In the genomic region with DNA sequence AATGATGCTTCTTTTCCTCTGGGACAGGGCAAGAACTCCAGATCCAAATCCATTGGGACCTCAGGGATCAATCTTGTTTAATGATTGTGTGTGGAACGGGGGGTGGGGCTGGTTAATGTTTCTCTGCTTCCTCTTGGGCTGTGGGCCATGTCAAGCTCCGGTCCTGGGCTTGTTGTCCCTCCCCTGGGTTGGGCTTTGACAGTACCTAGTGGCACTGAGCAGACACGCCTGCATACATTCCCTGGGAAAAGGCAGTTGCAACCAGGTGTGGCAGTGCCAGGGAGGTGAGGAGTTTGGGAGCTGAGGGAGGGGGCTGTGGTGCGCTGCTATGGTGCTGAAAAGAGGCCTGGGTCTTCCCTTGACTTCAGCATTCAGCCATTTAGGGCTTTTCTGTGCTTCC, we compare ENCODE assay signal across 19 mouse cellular contexts. TPM values are rescaled to one million over a fixed set of nuclear protein-coding genes. Genes with fewer than 3 reads are reported as not detected.
DNase-seq lines count a peak whose midpoint lies in the region; ATAC-seq lines count a peak whose summit lies in the region.
"Had no signal": no experiment of that assay in that cellular context is flagged by ENCODE, and none has a peak within 500 bp of the region (broad histone marks: within the 10 kb centered on the region; RNA-seq: fewer than 3 reads in every experiment).

No protein-coding gene starts in this region.

- peak overlapping the region; percentile 43 for H3K4me3 ChIP-seq in liver, embryonic 16.5 days (ENCODE audit: low read depth, low read length)
- H3K4me3 ChIP-seq in forebrain, embryonic 14.5 days (ENCODE audit: low read depth, low read length) = no peak overlapping the region
- H3K4me3 ChIP-seq: heart, embryonic 15.5 days had no signal

- H3K27ac ChIP-seq in liver, embryonic 16.5 days (ENCODE audit: low read length) = 0 out of 2 replicates have a peak overlapping the region, but pooled peaks have one; percentile 19
- no peak overlapping the region for H3K27ac ChIP-seq in forebrain, embryonic 14.5 days (ENCODE audit: low read depth, low read length)
- H3K27ac ChIP-seq: heart, embryonic 15.5 days had no signal

- ATAC-seq in liver, embryonic 16.5 days (ENCODE audit: low read depth) = peak; percentile 87
- no peak for ATAC-seq in forebrain, embryonic 14.5 days
- ATAC-seq: hindbrain, embryonic 16.5 days had no signal

- H3K9ac ChIP-seq in liver, embryonic 16.5 days (ENCODE audit: low read depth, low read length) = peak overlapping the region; percentile 31; the same call in 1 of the 2 replicates
- no peak overlapping the region for H3K9ac ChIP-seq in forebrain, embryonic 14.5 days (ENCODE audit: low read length)
- H3K9ac ChIP-seq: heart, embryonic 15.5 days had no signal

- peaks cover 5% of the 10 kb centered on the region; the same call in 1 of the 2 replicates for H3K27me3 ChIP-seq in liver, embryonic 16.5 days (ENCODE audit: control insufficient read depth, insufficient read depth, low read depth, low read length)
- H3K27me3 ChIP-seq in forebrain, embryonic 14.5 days (replicated peaks; ENCODE audit: control insufficient read depth, insufficient read depth, low read length) = no peaks in the 10 kb centered on the region

- H3K36me3 ChIP-seq in liver, embryonic 16.5 days (ENCODE audit: control insufficient read depth, insufficient read depth) = no peaks in the 10 kb centered on the region
- no peaks in the 10 kb centered on the region for H3K36me3 ChIP-seq in forebrain, embryonic 14.5 days (ENCODE audit: control insufficient read depth, insufficient read depth, low read length)
- H3K36me3 ChIP-seq: G1E; heart, embryonic 15.5 days had no signal

- no peaks in the 10 kb centered on the region for H3K9me3 ChIP-seq in liver, embryonic 16.5 days (replicated peaks; ENCODE audit: control insufficient read depth, low read length)
- no peaks in the 10 kb centered on the region for H3K9me3 ChIP-seq in forebrain, embryonic 14.5 days (replicated peaks; ENCODE audit: control insufficient read depth, low read length)
- H3K9me3 ChIP-seq: G1E; heart, embryonic 15.5 days had no signal

- H3K4me2 ChIP-seq in liver, embryonic 16.5 days (ENCODE audit: low read depth, low read length) = no peak overlapping the region
- no peak overlapping the region for H3K4me2 ChIP-seq in forebrain, embryonic 14.5 days (ENCODE audit: low read length)
- H3K4me2 ChIP-seq: heart, embryonic 15.5 days had no signal

- WGBS in liver, embryonic 16.5 days (ENCODE audit: insufficient replicate concordance) = 35% methylated on average over 4 of the region's 4 CpGs
- 73% methylated on average over 4 of the region's 4 CpGs for WGBS in forebrain, embryonic 14.5 days

- intact Hi-C loops in heart, postnatal 36 days (cut with DNase I) = loop anchor here (10.0 kb wide), 1 partner anchor 1592 kb away; no protein-coding TSS in a partner anchor

- peak; percentile 14 for DNase-seq in urinary bladder, postnatal 14 days (ENCODE audit: low spot score)
- DNase-seq in urinary bladder, postnatal 36 days (ENCODE audit: low spot score in 2 of 2) = no peak
- DNase-seq in kidney, postnatal 25 days = peak; percentile 78 to 89
- DNase-seq in neural tube, embryonic 10.5 days (ENCODE audit: extremely low spot score, low spot score) = no peak
- no peak for DNase-seq in heart, postnatal 36 days
- no peak for DNase-seq in forebrain, embryonic 14.5 days (ENCODE audit: low spot score)
- DNase-seq: adrenal gland, postnatal 36 days; right cerebral cortex, postnatal 14 days; thymus, adult 2 months had no signal

- no peaks in the 10 kb centered on the region for H3K4me1 ChIP-seq in liver, embryonic 16.5 days (ENCODE audit: control insufficient read depth, low read depth, low read length)
- no peaks in the 10 kb centered on the region for H3K4me1 ChIP-seq in forebrain, embryonic 14.5 days (ENCODE audit: control insufficient read depth, insufficient read depth, low read length)
- H3K4me1 ChIP-seq: heart, embryonic 15.5 days had no signal

RNA-seq across cellular contexts. Expression of a gene that starts 0.9 kb away (rescaled TPM):
- 147 and 174 TPM in 2 replicates for polyA plus RNA-seq in liver, embryonic 16.5 days (2015; fragmentation: Nextera tagmentation; extraction: Ambion mirVana)
- not detected for total RNA-seq in heart, postnatal 36 days (2021)
- 0.25 and 0.37 TPM in 2 replicates for polyA plus RNA-seq in forebrain, embryonic 14.5 days (2014; fragmentation: Nextera tagmentation; extraction: Ambion mirVana)
- total RNA-seq: common myeloid progenitor, adult 5-6 weeks; G1E; megakaryocyte, adult 5-6 weeks; monocyte, adult 5-6 weeks; neutrophil, adult 5-6 weeks had no signal
- polyA plus RNA-seq: C2C12; G1E; limb, embryonic 11.5 days had no signal

RNA-seq across cellular contexts. Expression of a gene that starts 43.6 kb away (rescaled TPM):
- polyA plus RNA-seq in liver, embryonic 16.5 days (2015; fragmentation: Nextera tagmentation; extraction: Ambion mirVana) = 6.1 and 6.5 TPM in 2 replicates
- 10 to 100 TPM; 13.7 to 18.2 TPM for total RNA-seq in heart, postnatal 36 days (2021)
- 44.4 and 53.4 TPM in 2 replicates for polyA plus RNA-seq in forebrain, embryonic 14.5 days (2014; fragmentation: Nextera tagmentation; extraction: Ambion mirVana)

RNA-seq across cellular contexts. Expression of a gene that starts 52.0 kb away (rescaled TPM):
- polyA plus RNA-seq in liver, embryonic 16.5 days (2015; fragmentation: Nextera tagmentation; extraction: Ambion mirVana) = 93.5 and 101 TPM in 2 replicates
- total RNA-seq in heart, postnatal 36 days (2021) = 10 to 100 TPM; 63.9 to 78.2 TPM
- polyA plus RNA-seq in forebrain, embryonic 14.5 days (2014; fragmentation: Nextera tagmentation; extraction: Ambion mirVana) = 433 and 489 TPM in 2 replicates

Comparison
In these comparisons a context has a peak if more than half of its experiments do, and no peak if none do; other contexts are left out.
1. DNase-seq: peak in urinary bladder, postnatal 14 days (single experiment) and kidney, postnatal 25 days (2 of 2); none in urinary bladder, postnatal 36 days (0 of 2), neural tube, embryonic 10.5 days (single experiment), heart, postnatal 36 days (0 of 2) and forebrain, embryonic 14.5 days (single experiment).
2. RNA of a gene that starts 0.9 kb away (polyA plus RNA-seq): 147 to 174 TPM in liver, embryonic 16.5 days; 0.25 to 0.37 TPM in forebrain, embryonic 14.5 days; every median in the first group is over 100 times any median in the second.